Mouse (Mus musculus) thymus, postnatal 4 days (tissue): ENCODE data around the gene Ghitm.

Source experiments
- DNase-seq: peaks from one replicate; pipeline ENCODE4 v3.0.0; 2021

The Ghitm gene

GRCm38 (mm10) chr14:37102484-37102883 lies 32.6 kb downstream of the Ghitm start:
- DNase-seq, result no peak

GRCm38 (mm10) chr14:37101531-37101930 lies 33.5 kb downstream of the Ghitm start:
- no peak for DNase-seq

GRCm38 (mm10) chr14:37097956-37098530 lies 37.0 kb downstream of the Ghitm start, which contains the start of gene Cdhr1:
Gene Cdhr1, minus strand, starts transcription at chr14:37098347.
- peak; percentile 8 for DNase-seq

- no peak for DNase-seq
Measured at GRCm38 (mm10) chr14:37095556-37095955, 39.5 kb downstream of the Ghitm start.

GRCm38 (mm10) chr14:37094436-37094835 lies 40.6 kb downstream of the Ghitm start:
- no peak for DNase-seq

- DNase-seq, result no peak
Measured at GRCm38 (mm10) chr14:37083755-37084154, 51.3 kb downstream of the Ghitm start.

- DNase-seq, result no peak
Measured at GRCm38 (mm10) chr14:37080724-37081123, 54.3 kb downstream of the Ghitm start.
